Mouse (Mus musculus) embryonic facial prominence, embryonic 15.5 days (tissue): ENCODE data around the gene Taf9. TPM values are rescaled to one million over a fixed set of nuclear protein-coding genes. Genes with fewer than 3 reads are reported as not detected.

Experiments
- ATAC-seq: fragments of 200-750 bp; cut with Nextera tagmentation; 2 replicates; pipeline ENCODE4 v1.8.0; 2017; ENCODE audit warnings: low read depth, moderate TSS enrichment; ENCODE audit not compliant: insufficient number of reproducible peaks, low FRiP score, low TSS enrichment
- H3K27ac ChIP-seq: fragments of 300-500 bp; sonication (generic); replicated peaks from 2 replicates; pipeline ENCODE4 v1.5.1; 2015; ENCODE audit warnings: mild to moderate bottlenecking, inconsistent platforms
- H3K27me3 ChIP-seq: fragments of 300-500 bp; sonication (generic); 2 replicates; pipeline ENCODE4 v1.6.1; 2015; ENCODE audit warnings: inconsistent platforms
- H3K36me3 ChIP-seq: fragments of 300-500 bp; sonication (generic); 2 replicates; pipeline ENCODE4 v1.6.1; 2015; ENCODE audit warnings: mild to moderate bottlenecking, inconsistent platforms
- H3K4me1 ChIP-seq: fragments of 300-500 bp; sonication (generic); 2 replicates; pipeline ENCODE4 v1.6.1; 2015; ENCODE audit warnings: inconsistent platforms
- H3K4me2 ChIP-seq: fragments of 300-500 bp; sonication (generic); replicated peaks from 2 replicates; pipeline ENCODE4 v1.6.1; 2015; ENCODE audit warnings: mild to moderate bottlenecking, inconsistent platforms
- H3K4me3 ChIP-seq: fragments of 300-500 bp; sonication (generic); replicated peaks from 2 replicates; pipeline ENCODE4 v1.5.1; 2015; ENCODE audit warnings: mild to moderate bottlenecking, inconsistent platforms
- H3K9ac ChIP-seq: fragments of 300-500 bp; sonication (generic); 2 replicates; pipeline ENCODE4 v1.6.1; 2015; ENCODE audit warnings: inconsistent platforms
- H3K9me3 ChIP-seq: fragments of 300-500 bp; sonication (generic); replicated peaks from 2 replicates; pipeline ENCODE4 v1.6.1; 2016; ENCODE audit warnings: inconsistent platforms
- WGBS: fragments of 180-500 bp; shearing (Covaris S2); methylation state at CpG from one replicate; pipeline ENCODE4 v1.1.7; 2015; 5-methylcytosine and 5-hydroxymethylcytosine counted together
- polyA plus RNA-seq: library from polyadenylated mRNA; unstranded; fragments of >200 nt; fragmentation: Nextera tagmentation; extraction: Ambion mirVana; gene quantifications from 2 replicates; pipeline ENCODE4 v1.2.1, GENCODE M21; 2015

Gene Taf9
- polyA plus RNA-seq: 18.3 and 18.8 TPM in 2 replicates

GRCm38 (mm10) chr13:100651439-100652186 lies at the start of gene Taf9:
Taf9 (plus strand) TSS chr13:100651579.
- WGBS: under 1% methylated on average over 45 of the region's 63 CpGs
- Histone ChIP-seq H3K27ac (peak within 1 kb of the TSS; percentile 96), H3K4me1 (peaks cover 8% of the 10 kb centered on the region), H3K4me3 (peak within 1 kb of the TSS; percentile 95), H3K9ac (peak within 1 kb of the TSS; percentile 97), H3K4me2 (peak within 1 kb of the TSS; percentile 79), H3K36me3 (peaks cover 21% of the 10 kb centered on the region), H3K9me3 (no peaks in the 10 kb centered on the region), H3K27me3 (no peaks in the 10 kb centered on the region)
- ATAC-seq: peak; percentile 74

GRCm38 (mm10) chr13:100602239-100602902 lies 49.0 kb upstream of the Taf9 start:
- Histone ChIP-seq H3K27ac (no peak overlapping the region), H3K4me3 (no peak overlapping the region), H3K9me3 (no peaks in the 10 kb centered on the region), H3K36me3 (no peaks in the 10 kb centered on the region), H3K4me1 (no peaks in the 10 kb centered on the region), H3K27me3 (no peaks in the 10 kb centered on the region), H3K9ac (no peak overlapping the region), H3K4me2 (no peak overlapping the region)
- WGBS: 66% methylated on average over 5 of the region's 5 CpGs
- ATAC-seq: no peak

GRCm38 (mm10) chr13:100603031-100603737 lies 48.2 kb upstream of the Taf9 start:
- H3K4me3 ChIP-seq: no peak overlapping the region
- no peaks in the 10 kb centered on the region for H3K27me3 ChIP-seq
- 86% methylated on average over 10 of the region's 10 CpGs for WGBS
- no peaks in the 10 kb centered on the region for H3K9me3 ChIP-seq
- H3K4me1 ChIP-seq: no peaks in the 10 kb centered on the region
- H3K9ac ChIP-seq: no peak overlapping the region
- no peak overlapping the region for H3K27ac ChIP-seq
- no peak for ATAC-seq
- H3K36me3 ChIP-seq: no peaks in the 10 kb centered on the region
- no peak overlapping the region for H3K4me2 ChIP-seq

- Histone ChIP-seq H3K4me3 (no peak overlapping the region), H3K27ac (no peak overlapping the region), H3K9ac (no peak overlapping the region), H3K4me1 (no peaks in the 10 kb centered on the region), H3K4me2 (no peak overlapping the region), H3K36me3 (no peaks in the 10 kb centered on the region), H3K27me3 (no peaks in the 10 kb centered on the region), H3K9me3 (no peaks in the 10 kb centered on the region)
- no peak for ATAC-seq
- WGBS: 88% methylated on average over 11 of the region's 11 CpGs
These were observed 47.7 kb upstream of the Taf9 start for GRCm38 (mm10) chr13:100603738-100604095.

GRCm38 (mm10) chr13:100605845-100606244 lies 45.5 kb upstream of the Taf9 start:
- no peaks in the 10 kb centered on the region for H3K27me3 ChIP-seq
- no peak overlapping the region for H3K9ac ChIP-seq
- no peak for ATAC-seq
- WGBS: 66% methylated on average over 1 of the region's 1 CpGs
- no peak overlapping the region for H3K4me2 ChIP-seq
- no peak overlapping the region for H3K27ac ChIP-seq
- no peaks in the 10 kb centered on the region for H3K9me3 ChIP-seq
- H3K36me3 ChIP-seq: no peaks in the 10 kb centered on the region
- H3K4me3 ChIP-seq: no peak overlapping the region
- H3K4me1 ChIP-seq: no peaks in the 10 kb centered on the region

- Histone ChIP-seq H3K9ac (no peak overlapping the region), H3K36me3 (0 out of 2 replicates have a peak, but pooled peaks cover 7% of the 10 kb centered on the region), H3K27me3 (no peaks in the 10 kb centered on the region), H3K4me2 (no peak overlapping the region), H3K4me1 (no peaks in the 10 kb centered on the region), H3K9me3 (no peaks in the 10 kb centered on the region), H3K27ac (no peak overlapping the region), H3K4me3 (no peak overlapping the region)
- 88% methylated on average over 8 of the region's 8 CpGs for WGBS
- ATAC-seq: no peak
These were observed 43.6 kb upstream of the Taf9 start for GRCm38 (mm10) chr13:100607756-100608155.

GRCm38 (mm10) chr13:100611266-100611665 lies 40.1 kb upstream of the Taf9 start:
- no peaks in the 10 kb centered on the region for H3K4me1 ChIP-seq
- no peak overlapping the region for H3K9ac ChIP-seq
- H3K9me3 ChIP-seq: no peaks in the 10 kb centered on the region
- ATAC-seq: no peak
- H3K36me3 ChIP-seq: 0 out of 2 replicates have a peak, but pooled peaks cover 7% of the 10 kb centered on the region
- H3K4me3 ChIP-seq: no peak overlapping the region
- peaks cover 2% of the 10 kb centered on the region; the same call in 1 of the 2 replicates for H3K27me3 ChIP-seq
- no peak overlapping the region for H3K27ac ChIP-seq
- H3K4me2 ChIP-seq: no peak overlapping the region
- 93% methylated on average over 13 of the region's 13 CpGs for WGBS

- Histone ChIP-seq H3K27ac (no peak overlapping the region), H3K9ac (no peak overlapping the region)
- ATAC-seq: no peak
These were observed 39.1 kb upstream of the Taf9 start for GRCm38 (mm10) chr13:100612251-100612650.

GRCm38 (mm10) chr13:100612903-100613302 lies 38.5 kb upstream of the Taf9 start:
- Histone ChIP-seq H3K9me3 (no peaks in the 10 kb centered on the region), H3K4me1 (0 out of 2 replicates have a peak, but pooled peaks cover 2% of the 10 kb centered on the region), H3K4me3 (no peak overlapping the region), H3K36me3 (0 out of 2 replicates have a peak, but pooled peaks cover 10% of the 10 kb centered on the region), H3K9ac (no peak overlapping the region), H3K27ac (no peak overlapping the region), H3K27me3 (peaks cover 15% of the 10 kb centered on the region), H3K4me2 (no peak overlapping the region)
- WGBS: 49% methylated on average over 2 of the region's 2 CpGs
- ATAC-seq: no peak

More at GRCm38 (mm10) chr13:100612251-100612650, 39.1 kb upstream of the Taf9 start:
- H3K4me2 ChIP-seq: no peak overlapping the region
- 0 out of 2 replicates have a peak, but pooled peaks cover 8% of the 10 kb centered on the region for H3K36me3 ChIP-seq
- no peaks in the 10 kb centered on the region for H3K9me3 ChIP-seq
- H3K4me3 ChIP-seq: no peak overlapping the region
- peaks cover 9% of the 10 kb centered on the region for H3K27me3 ChIP-seq
- H3K4me1 ChIP-seq: 0 out of 2 replicates have a peak, but pooled peaks cover 2% of the 10 kb centered on the region
- 90% methylated on average over 10 of the region's 10 CpGs for WGBS

GRCm38 (mm10) chr13:100616181-100617087 lies 34.9 kb upstream of the Taf9 start, which contains the start of gene Marveld2:
Marveld2 (minus strand) TSS chr13:100616971.
- Histone ChIP-seq H3K27me3 (peaks cover 15% of the 10 kb centered on the region), H3K27ac (no peak within 1 kb of the TSS), H3K36me3 (peaks cover 23% of the 10 kb centered on the region), H3K4me3 (peak within 1 kb of the TSS; percentile 46), H3K4me2 (peak within 1 kb of the TSS; percentile 65), H3K9ac (peak within 1 kb of the TSS; percentile 13; the same call in 1 of the 2 replicates), H3K4me1 (0 out of 2 replicates have a peak, but pooled peaks cover 2% of the 10 kb centered on the region), H3K9me3 (no peaks in the 10 kb centered on the region)
- WGBS: 7% methylated on average over 74 of the region's 77 CpGs
- ATAC-seq: peak; percentile 67
